Mouse (Mus musculus) mature B cell (primary cell): Measurements from ENCODE around the gene Sbf1.

ENCODE experiments used
- in situ Hi-C: fragments of 300-500 bp; cut with MboI; formaldehyde crosslinking; loops from 2 replicates; pipeline ENCODE4 v1.14.3; 2019

Sbf1 gene

GRCm38 (mm10) chr15:89315190-89315731 is at the start of gene Sbf1:
TSS of gene Sbf1 (minus strand) at chr15:89315311.
- in situ Hi-C loops: no loop called here

GRCm38 (mm10) chr15:89363051-89363450 is 47.9 kb upstream of the Sbf1 start:
- in situ Hi-C loops: no loop called here

GRCm38 (mm10) chr15:89358784-89359183 is 43.7 kb upstream of the Sbf1 start:
- in situ Hi-C loops: no loop called here

GRCm38 (mm10) chr15:89356372-89356771 is 41.3 kb upstream of the Sbf1 start:
- in situ Hi-C loops: no loop called here

GRCm38 (mm10) chr15:89355241-89356187 is 40.4 kb upstream of the Sbf1 start, which contains the start of the genes Lmf2 and Ncaph2:
TSS of gene Lmf2 (minus strand) at chr15:89355659.
TSS of gene Ncaph2 (plus strand) at chr15:89355719.
- in situ Hi-C loops: no loop called here

GRCm38 (mm10) chr15:89354455-89354854 is 39.3 kb upstream of the Sbf1 start:
- in situ Hi-C loops: no loop called here

GRCm38 (mm10) chr15:89353837-89354236 is 38.7 kb upstream of the Sbf1 start:
- in situ Hi-C loops: no loop called here

GRCm38 (mm10) chr15:89352795-89353194 is 37.7 kb upstream of the Sbf1 start:
- in situ Hi-C loops: no loop called here

- in situ Hi-C loops: no loop called here
These were observed 36.9 kb upstream of the Sbf1 start for GRCm38 (mm10) chr15:89352054-89352453.

GRCm38 (mm10) chr15:89351302-89351701 is 36.2 kb upstream of the Sbf1 start:
- in situ Hi-C loops: no loop called here

- in situ Hi-C loops: no loop called here
These were observed 35.3 kb upstream of the Sbf1 start for GRCm38 (mm10) chr15:89350447-89350846.

GRCm38 (mm10) chr15:89343325-89343724 is 28.2 kb upstream of the Sbf1 start:
- in situ Hi-C loops: no loop called here

GRCm38 (mm10) chr15:89341678-89342077 is 26.6 kb upstream of the Sbf1 start:
- in situ Hi-C loops: no loop called here

GRCm38 (mm10) chr15:89340136-89340535 is 25.0 kb upstream of the Sbf1 start:
- in situ Hi-C loops: no loop called here

GRCm38 (mm10) chr15:89339696-89340095 is 24.6 kb upstream of the Sbf1 start:
- in situ Hi-C loops: no loop called here

GRCm38 (mm10) chr15:89336422-89336821 is 21.3 kb upstream of the Sbf1 start:
- in situ Hi-C loops: no loop called here

GRCm38 (mm10) chr15:89334774-89335537 is 19.8 kb upstream of the Sbf1 start:
- in situ Hi-C loops: no loop called here

GRCm38 (mm10) chr15:89334271-89334670 is 19.2 kb upstream of the Sbf1 start, which contains the start of gene Miox:
TSS of gene Miox (plus strand) at chr15:89334398.
- in situ Hi-C loops: no loop called here

GRCm38 (mm10) chr15:89326441-89326840 is 11.3 kb upstream of the Sbf1 start:
- in situ Hi-C loops: no loop called here

- in situ Hi-C loops: no loop called here
These were observed 8.5 kb upstream of the Sbf1 start for GRCm38 (mm10) chr15:89323656-89324055.

GRCm38 (mm10) chr15:89322670-89323522 is 7.8 kb upstream of the Sbf1 start, which contains the start of gene Adm2:
TSS of gene Adm2 (plus strand) at chr15:89322720.
- in situ Hi-C loops: no loop called here
